Mouse (Mus musculus): ENCODE data around the gene Pycard. TPM values are rescaled to one million over a fixed set of nuclear protein-coding genes. Genes with fewer than 3 reads are reported as not detected.

Gene Pycard
- polyA plus RNA-seq (2012; rRNA removed): 87.6 and 101 TPM in 2 replicates

GRCm38 (mm10) chr7:127993341-127993977, at the start of gene Pycard:
Gene Pycard (minus strand): TSS chr7:127993867.

DNA sequence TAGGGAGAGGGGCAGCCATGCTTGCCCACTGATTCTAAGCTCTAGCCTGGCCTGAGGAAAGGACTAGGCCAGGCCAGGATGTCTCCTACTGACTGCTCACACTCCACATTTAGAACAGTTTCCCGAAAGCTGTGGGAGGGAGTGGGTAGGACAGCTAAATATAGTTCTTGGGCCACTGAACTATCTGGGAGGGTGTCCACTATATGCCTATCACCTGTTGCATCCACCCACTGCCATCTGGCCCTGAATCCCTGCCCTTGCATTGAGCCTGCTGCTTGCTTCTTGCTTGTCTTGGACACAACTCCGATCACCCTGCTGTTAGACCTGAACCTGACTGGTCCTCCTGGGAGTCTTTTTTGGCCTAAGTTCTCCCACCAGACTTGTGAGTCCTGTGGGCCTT, 10.0 kb upstream of the Pycard start, which contains the start of gene Trim72:
Gene Trim72 (plus strand): TSS at position 262 of the 400 bp plus-strand sequence.

DNA sequence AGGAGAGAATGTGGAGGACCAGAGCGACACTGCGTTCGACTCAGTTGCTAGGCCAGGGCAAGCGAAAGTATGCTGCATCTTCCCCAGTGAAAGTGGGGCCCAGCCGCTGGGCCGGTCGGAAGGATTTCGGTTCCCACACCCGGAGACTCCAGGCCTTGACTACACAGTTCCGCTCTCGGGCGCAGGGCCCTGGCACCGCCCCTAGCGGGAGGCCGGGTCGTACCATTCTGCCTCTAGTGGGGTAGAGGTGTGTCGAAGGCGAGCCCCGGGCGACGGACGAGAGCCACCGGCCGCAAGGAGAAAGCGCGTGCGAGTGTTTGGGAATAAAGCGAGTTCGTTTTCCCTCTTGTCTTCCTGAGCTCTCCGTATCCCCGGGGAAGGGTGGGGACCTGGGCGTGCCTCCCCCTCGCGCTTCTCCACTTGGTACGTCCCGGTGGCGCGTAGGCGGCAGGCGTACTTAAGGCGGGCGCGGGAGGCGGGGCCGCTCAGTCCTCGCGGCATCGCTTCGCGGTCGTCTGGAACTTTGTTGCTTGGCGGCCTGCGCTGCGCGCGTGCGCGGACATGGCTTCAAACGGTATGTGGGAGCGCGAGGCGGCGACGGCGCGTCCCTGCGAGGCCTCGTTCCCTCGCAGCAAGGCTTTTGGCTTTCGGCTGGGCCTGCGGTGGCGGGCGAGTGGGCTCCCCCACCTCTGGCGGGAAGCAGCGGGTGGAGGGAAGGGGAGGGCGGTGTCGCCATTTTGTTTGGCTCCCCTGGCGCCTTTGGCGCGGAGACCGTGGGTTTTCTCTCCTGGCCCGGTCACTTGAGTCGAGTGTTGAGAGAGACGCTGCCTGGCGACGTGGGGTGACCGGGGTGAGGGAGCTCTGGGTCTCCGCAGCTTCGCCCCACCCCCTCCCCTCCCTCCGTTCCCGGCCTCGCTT, 26.4 kb downstream of the Pycard start, which contains the start of gene Fus:
Gene Fus (plus strand): TSS at position 454 of the 918 bp plus-strand sequence.

DNA sequence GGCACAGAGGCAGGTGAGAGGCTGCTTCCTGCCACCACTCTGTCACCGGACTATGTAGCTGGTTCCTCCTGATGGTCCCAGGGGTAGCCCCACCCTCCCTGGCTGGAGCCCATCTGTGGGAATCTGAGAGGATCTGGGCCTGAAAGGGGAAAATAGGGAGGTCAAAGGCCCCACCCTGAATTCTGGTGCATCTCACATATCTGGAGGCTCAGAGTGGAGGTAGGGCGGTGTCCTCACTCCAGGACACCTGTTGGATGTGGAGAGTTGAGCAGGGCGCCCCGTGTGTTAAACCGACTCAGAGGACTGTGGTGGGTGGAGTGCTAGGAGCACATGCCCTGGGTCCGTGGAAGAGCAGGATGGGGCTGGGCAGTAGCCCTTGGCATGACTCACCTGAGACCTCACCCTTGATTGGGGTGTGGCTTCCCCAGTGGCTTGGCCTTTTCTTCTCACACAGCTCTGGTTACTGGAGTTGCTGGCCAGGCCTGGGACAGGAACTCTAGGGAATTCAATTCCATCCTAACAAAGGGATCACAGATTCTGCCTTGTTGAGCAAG, 47.1 kb downstream of the Pycard start, which contains the start of gene Prss36:
Gene Prss36 (minus strand): TSS at position 256 of the 554 bp plus-strand sequence.

Other genes with a start within 250 kb of the Pycard start
- 22.9 and 30.3 TPM in 2 replicates for gene Fbxl19, start 249.3 kb downstream of the Pycard start, polyA plus RNA-seq (2012; rRNA removed)
- 20.9 and 23.7 TPM in 2 replicates for gene Orai3, start 224.1 kb downstream of the Pycard start, polyA plus RNA-seq (2012; rRNA removed)
- 4.1 and 4.5 TPM in 2 replicates for gene Setd1a, start 217.2 kb downstream of the Pycard start, polyA plus RNA-seq (2012; rRNA removed)
- gene Gm49388, start 208.3 kb downstream of the Pycard start, polyA plus RNA-seq (2012; rRNA removed): not detected in 2 replicates
- 21.9 and 24.6 TPM in 2 replicates for gene Hsd3b7, start 193.3 kb downstream of the Pycard start, polyA plus RNA-seq (2012; rRNA removed)
- gene Stx4a, start 169.6 kb downstream of the Pycard start, polyA plus RNA-seq (2012; rRNA removed): 26.6 and 29.8 TPM in 2 replicates
- gene Stx1b, start 169.3 kb downstream of the Pycard start, polyA plus RNA-seq (2012; rRNA removed): 2.1 and 2.7 TPM in 2 replicates
- gene Zfp646, start 117.6 kb downstream of the Pycard start, polyA plus RNA-seq (2012; rRNA removed): 5.6 and 6.4 TPM in 2 replicates
- 3.4 TPM in 2 replicates for gene Zfp668, start 117.0 kb downstream of the Pycard start, polyA plus RNA-seq (2012; rRNA removed)
- gene Prss53, start 102.9 kb downstream of the Pycard start, polyA plus RNA-seq (2012; rRNA removed): 2.9 and 3.2 TPM in 2 replicates
- gene Gm21974, start 98.4 kb downstream of the Pycard start, polyA plus RNA-seq (2012; rRNA removed): not detected in 2 replicates
- gene Vkorc1, start 98.2 kb downstream of the Pycard start, polyA plus RNA-seq (2012; rRNA removed): 72.4 and 102 TPM in 2 replicates
- gene Bckdk, start 89.8 kb downstream of the Pycard start, polyA plus RNA-seq (2012; rRNA removed): 75.1 and 76.5 TPM in 2 replicates
- 4.1 and 4.7 TPM in 2 replicates for gene Kat8, start 81.4 kb downstream of the Pycard start, polyA plus RNA-seq (2012; rRNA removed)
- gene Prss8, start 63.8 kb downstream of the Pycard start, polyA plus RNA-seq (2012; rRNA removed): 112 and 116 TPM in 2 replicates
- 10.6 and 11.3 TPM in 2 replicates for gene Prss36, start 47.1 kb downstream of the Pycard start, polyA plus RNA-seq (2012; rRNA removed)
- 67.4 and 92.5 TPM in 2 replicates for gene Fus, start 26.4 kb downstream of the Pycard start, polyA plus RNA-seq (2012; rRNA removed)
- gene Trim72, start 10.1 kb upstream of the Pycard start, polyA plus RNA-seq (2012; rRNA removed): 4.5 and 4.9 TPM in 2 replicates
- 1.7 and 3.5 TPM in 2 replicates for gene Itgam, start 68.8 kb upstream of the Pycard start, polyA plus RNA-seq (2012; rRNA removed)
- not detected in 2 replicates for gene Gm49368, start 68.8 kb upstream of the Pycard start, polyA plus RNA-seq (2012; rRNA removed)
- gene Itgax, start 135.7 kb upstream of the Pycard start, polyA plus RNA-seq (2012; rRNA removed): 0.73 and 1.2 TPM in 2 replicates
- gene Itgad, start 160.5 kb upstream of the Pycard start, polyA plus RNA-seq (2012; rRNA removed): 0.14 TPM in 1 of 2 replicates, not detected in the other
- 37.8 and 45.1 TPM in 2 replicates for gene Cox6a2, start 212.5 kb upstream of the Pycard start, polyA plus RNA-seq (2012; rRNA removed)
- gene Armc5, start 243.5 kb upstream of the Pycard start, polyA plus RNA-seq (2012; rRNA removed): 17.6 and 23.9 TPM in 2 replicates
- 0.51 and 0.58 TPM in 2 replicates for gene 9130023H24Rik, start 244.2 kb upstream of the Pycard start, polyA plus RNA-seq (2012; rRNA removed)